Mouse (Mus musculus) liver, postnatal 0 days (tissue): Measurements from ENCODE around the gene Dnah2.

Experiments used
- CTCF ChIP-seq: sonication (generic); IDR thresholded peaks from 2 replicates; pipeline ENCODE4 v1.5.1; 2016; ENCODE audit warnings: antibody characterized with exemption, low read depth
- EP300 ChIP-seq: IDR thresholded peaks from 2 replicates; pipeline ENCODE4 v1.6.1; 2016; ENCODE audit warnings: antibody characterized with exemption, low read depth, mild to moderate bottlenecking

GRCm38 (mm10) chr11:69477645-69478044, 71.3 kb downstream of the Dnah2 start:
- no peak for TF ChIP-seq EP300
- no peak for TF ChIP-seq CTCF
